Mouse (Mus musculus): ENCODE data around the gene Zfp329. TPM values are rescaled to one million over a fixed set of nuclear protein-coding genes. Genes with fewer than 3 reads are reported as not detected.

Gene Zfp329
- 11.1 and 13.6 TPM in 2 replicates for polyA plus RNA-seq (2012; rRNA removed)
- 12.1 and 16.1 TPM in 2 replicates for polyA plus RNA-seq (2014; fragmentation: Nextera tagmentation; extraction: Ambion mirVana)

DNA sequence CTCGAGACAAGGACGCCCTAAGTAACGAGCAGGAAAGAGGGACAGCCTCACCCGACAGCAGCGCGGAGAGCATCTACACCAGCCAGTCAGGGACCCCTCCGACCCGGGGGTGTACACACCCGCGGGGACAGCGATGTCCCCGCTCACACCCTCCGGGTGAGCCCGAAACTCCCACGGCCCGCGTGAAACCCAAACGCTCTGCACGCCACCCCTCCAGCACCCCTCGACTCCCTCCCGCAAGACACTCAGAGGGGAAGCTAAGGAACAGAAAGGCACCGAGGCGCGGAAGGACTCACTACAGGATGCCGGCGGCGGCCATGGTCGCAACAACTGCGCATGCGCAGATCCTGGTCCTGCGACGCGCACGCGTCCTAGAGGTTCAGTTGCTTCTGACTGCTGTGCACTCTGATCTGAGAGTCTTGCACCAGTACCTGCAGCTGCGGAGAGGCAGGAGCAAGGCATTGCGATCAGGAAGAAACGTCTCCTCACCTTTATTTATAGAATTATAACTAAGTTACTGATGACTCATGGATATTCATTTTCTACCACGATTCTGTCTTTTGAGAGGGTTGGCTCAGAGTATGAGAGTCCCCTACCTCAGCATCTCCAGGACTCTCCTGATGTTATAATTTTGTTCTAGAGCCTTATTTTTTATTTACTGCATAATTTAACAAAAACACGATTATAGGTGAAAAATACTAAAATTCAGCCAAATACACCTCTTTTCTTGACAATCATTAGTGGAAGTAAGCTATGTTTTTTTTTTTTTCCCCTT is at the start of gene Zfp329:
TSS of gene Zfp329 (minus strand) at position 338 of the 775 bp plus-strand sequence.
- H3K9ac ChIP-seq (ENCODE audit: low read depth, low read length, severe bottlenecking) = peak within 1 kb of the TSS; percentile 95
- H3K36me3 ChIP-seq (ENCODE audit: control insufficient read depth, insufficient read depth, low read length) = peaks cover 21% of the 10 kb centered on the region
- peak; percentile 88; the same call in 1 of the 2 replicates for TF ChIP-seq POLR2A (IDR thresholded peaks at IDR 0.05; ENCODE audit: borderline replicate concordance, extremely low read depth, insufficient read depth, insufficient read length)
- peak within 1 kb of the TSS; percentile 80 for H3K27ac ChIP-seq (replicated peaks; ENCODE audit: low read depth, low read length)
- H3K4me2 ChIP-seq (replicated peaks; ENCODE audit: low read depth, low read length, severe bottlenecking) = peak within 1 kb of the TSS; percentile 66
- peaks cover 30% of the 10 kb centered on the region for H3K9me3 ChIP-seq (ENCODE audit: control insufficient read depth, low read length)
- H3K4me3 ChIP-seq (replicated peaks; ENCODE audit: low read length) = peak within 1 kb of the TSS; percentile 80
- peak; percentile 96 for DNase-seq (ENCODE audit: low spot score)
- H3K4me1 ChIP-seq (ENCODE audit: control insufficient read depth, insufficient read depth, low read length) = peaks cover 6% of the 10 kb centered on the region; the same call in 1 of the 2 replicates
- ATAC-seq (ENCODE audit: low FRiP score, low read depth) = peak; percentile 96
- WGBS = under 1% methylated on average over 31 of the region's 40 CpGs
- H3K27me3 ChIP-seq (ENCODE audit: control insufficient read depth, insufficient read depth, low read length) = no peaks in the 10 kb centered on the region

DNA sequence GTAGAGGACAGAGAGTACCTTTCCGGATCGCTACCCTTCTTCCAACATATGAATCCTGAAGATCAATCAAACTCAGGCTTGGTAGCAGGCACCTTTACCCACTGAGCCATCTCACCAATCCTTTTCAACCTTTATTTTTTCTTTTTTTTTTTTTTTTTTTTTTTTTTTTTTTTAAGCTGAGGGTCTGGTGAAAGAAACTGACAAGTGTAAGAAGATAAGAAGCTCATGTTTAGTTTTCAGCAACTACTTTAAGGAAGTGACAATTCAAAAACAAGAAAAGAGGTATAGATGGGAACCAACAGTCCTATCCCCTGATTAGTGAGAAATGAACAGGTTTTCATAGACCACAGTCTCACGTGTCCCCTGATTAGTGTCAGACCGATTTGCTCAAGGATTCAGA is 17.1 kb upstream of the Zfp329 start:
- TF ChIP-seq POLR2A (IDR thresholded peaks at IDR 0.05; ENCODE audit: borderline replicate concordance, extremely low read depth, insufficient read depth, insufficient read length) = no peak
- Histone ChIP-seq H3K27me3 (ENCODE audit: control insufficient read depth, insufficient read depth, low read length) (no peaks in the 10 kb centered on the region), H3K9ac (ENCODE audit: low read depth, low read length, severe bottlenecking) (no peak overlapping the region), H3K36me3 (ENCODE audit: control insufficient read depth, insufficient read depth, low read length) (peaks cover 46% of the 10 kb centered on the region), H3K9me3 (ENCODE audit: control insufficient read depth, low read length) (peaks cover 50% of the 10 kb centered on the region), H3K27ac (replicated peaks; ENCODE audit: low read depth, low read length) (no peak overlapping the region), H3K4me1 (ENCODE audit: control insufficient read depth, insufficient read depth, low read length) (no peaks in the 10 kb centered on the region), H3K4me3 (replicated peaks; ENCODE audit: low read length) (peak overlapping the region; percentile 64), H3K4me2 (replicated peaks; ENCODE audit: low read depth, low read length, severe bottlenecking) (peak overlapping the region; percentile 58)
- WGBS = 97% methylated on average over 4 of the region's 4 CpGs
- ATAC-seq (ENCODE audit: low FRiP score, low read depth) (no peak), DNase-seq (ENCODE audit: low spot score) (no peak)

DNA sequence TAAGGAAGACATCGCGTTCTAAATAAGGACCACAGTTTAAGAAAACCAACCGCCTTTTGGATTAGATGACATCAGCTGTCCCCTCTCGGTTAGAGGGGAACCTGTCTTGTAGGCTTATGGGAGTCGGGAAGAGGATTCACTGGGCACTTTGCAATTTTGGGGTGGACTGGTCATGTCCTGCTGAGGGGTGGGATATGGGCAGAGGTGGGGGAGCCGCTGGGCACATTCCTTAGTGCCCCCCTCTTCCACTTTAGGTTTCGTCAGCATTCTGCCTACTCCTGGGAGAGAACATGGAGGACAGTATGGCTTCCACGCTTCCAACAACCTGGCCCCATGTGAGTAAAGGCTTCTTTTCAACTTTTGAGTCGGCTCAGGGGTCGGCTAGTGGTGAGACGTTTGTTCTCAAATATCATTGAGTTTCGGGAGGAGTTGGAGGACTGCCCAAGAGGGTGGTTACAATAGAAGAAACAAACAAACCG is 16.6 kb upstream of the Zfp329 start:
- ATAC-seq (ENCODE audit: low FRiP score, low read depth) = peak; percentile 18; the same call in 1 of the 2 replicates
- 40% methylated on average over 13 of the region's 13 CpGs for WGBS

DNA sequence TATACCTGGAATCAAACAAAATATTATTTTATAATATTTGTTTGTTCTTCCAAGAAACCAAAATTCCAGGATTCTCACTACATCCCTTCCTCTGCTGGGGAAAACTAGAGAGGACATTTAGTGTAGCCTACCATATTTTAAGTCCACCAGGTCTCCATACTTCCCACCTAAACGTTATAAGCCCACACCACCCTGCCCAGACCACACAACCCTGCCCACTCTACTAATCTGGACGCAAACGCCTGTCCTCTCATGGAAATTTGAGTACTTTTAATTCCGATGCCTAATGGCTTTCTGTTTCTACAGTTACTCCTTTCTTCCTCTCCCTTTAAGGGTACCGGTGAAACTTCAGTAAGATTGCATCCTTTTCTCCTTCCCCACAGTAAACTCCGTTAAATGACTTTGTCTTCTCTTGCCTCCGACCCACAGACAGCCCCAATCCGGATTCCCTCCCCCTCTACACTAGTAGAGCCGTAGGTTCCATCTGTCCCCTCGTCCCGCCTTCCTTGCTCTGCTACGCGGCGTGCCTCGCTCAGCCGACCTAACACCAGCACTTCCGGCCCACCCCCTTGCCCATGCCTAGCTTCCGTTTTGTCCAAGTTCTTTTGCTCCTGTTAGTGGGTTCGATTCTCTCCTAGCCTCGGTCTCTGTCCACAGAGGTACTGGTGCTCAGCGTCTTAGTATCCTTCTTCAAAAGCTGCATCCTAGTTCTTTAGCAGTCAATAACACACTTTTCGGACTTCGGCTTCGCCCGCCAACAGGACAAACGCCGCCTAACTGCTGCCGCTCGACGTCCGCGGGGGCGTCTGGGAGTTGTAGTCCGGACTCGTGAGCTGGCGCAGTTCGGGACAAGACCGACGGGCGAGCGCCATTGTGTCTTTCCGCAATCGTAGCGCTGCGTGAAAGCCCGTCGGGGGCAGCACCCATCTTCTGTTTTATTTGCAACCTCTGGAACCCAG is 15.8 kb upstream of the Zfp329 start, which contains the start of gene Zfp110:
TSS of gene Zfp110 (plus strand) at position 600 of the 959 bp plus-strand sequence.
- Histone ChIP-seq H3K4me2 (replicated peaks; ENCODE audit: low read depth, low read length, severe bottlenecking) (peak within 1 kb of the TSS; percentile 58), H3K4me3 (replicated peaks; ENCODE audit: low read length) (peak within 1 kb of the TSS; percentile 64), H3K27ac (replicated peaks; ENCODE audit: low read depth, low read length) (peak within 1 kb of the TSS; percentile 69), H3K4me1 (ENCODE audit: control insufficient read depth, insufficient read depth, low read length) (no peaks in the 10 kb centered on the region), H3K9me3 (ENCODE audit: control insufficient read depth, low read length) (peaks cover 39% of the 10 kb centered on the region), H3K9ac (ENCODE audit: low read depth, low read length, severe bottlenecking) (peak within 1 kb of the TSS; percentile 80), H3K27me3 (ENCODE audit: control insufficient read depth, insufficient read depth, low read length) (no peaks in the 10 kb centered on the region), H3K36me3 (ENCODE audit: control insufficient read depth, insufficient read depth, low read length) (peaks cover 34% of the 10 kb centered on the region)
- DNase-seq (ENCODE audit: low spot score) (peak; percentile 92), ATAC-seq (ENCODE audit: low FRiP score, low read depth) (peak; percentile 96)
- WGBS = 3% methylated on average over 47 of the region's 47 CpGs
- TF ChIP-seq POLR2A (IDR thresholded peaks at IDR 0.05; ENCODE audit: borderline replicate concordance, extremely low read depth, insufficient read depth, insufficient read length) = peak; percentile 16; the same call in 1 of the 2 replicates

More for the DNA sequence above, 16.6 kb upstream of the Zfp329 start:
- TF ChIP-seq POLR2A (IDR thresholded peaks at IDR 0.05; ENCODE audit: borderline replicate concordance, extremely low read depth, insufficient read depth, insufficient read length) = no peak
- peak overlapping the region; percentile 80 for H3K9ac ChIP-seq (ENCODE audit: low read depth, low read length, severe bottlenecking)
- H3K4me2 ChIP-seq (replicated peaks; ENCODE audit: low read depth, low read length, severe bottlenecking) = peak overlapping the region; percentile 58
- H3K9me3 ChIP-seq (ENCODE audit: control insufficient read depth, low read length) = peaks cover 45% of the 10 kb centered on the region
- DNase-seq (ENCODE audit: low spot score) = peak; percentile 46
- H3K27ac ChIP-seq (replicated peaks; ENCODE audit: low read depth, low read length) = peak overlapping the region; percentile 69
- no peaks in the 10 kb centered on the region for H3K27me3 ChIP-seq (ENCODE audit: control insufficient read depth, insufficient read depth, low read length)
- H3K4me1 ChIP-seq (ENCODE audit: control insufficient read depth, insufficient read depth, low read length) = no peaks in the 10 kb centered on the region
- peak overlapping the region; percentile 64 for H3K4me3 ChIP-seq (replicated peaks; ENCODE audit: low read length)
- H3K36me3 ChIP-seq (ENCODE audit: control insufficient read depth, insufficient read depth, low read length) = peaks cover 41% of the 10 kb centered on the region
